Mouse (Mus musculus): ENCODE data around the gene Acadm. TPM values are rescaled to one million over a fixed set of nuclear protein-coding genes. Genes with fewer than 3 reads are reported as not detected.

The Acadm gene
- polyA plus RNA-seq (2015; fragmentation: Nextera tagmentation; extraction: Ambion mirVana) = 82.5 and 101 TPM in 2 replicates

GRCm38 (mm10) chr3:153944335-153944990, at the start of gene Acadm:
Gene Acadm (minus strand): TSS chr3:153944632.
- no peaks in the 10 kb centered on the region for H3K9me3 ChIP-seq (replicated peaks)
- peak; percentile 97 for ATAC-seq (ENCODE audit: insufficient read depth)
- H3K27me3 ChIP-seq = no peaks in the 10 kb centered on the region
- WGBS (ENCODE audit: insufficient replicate concordance) = under 1% methylated on average over 41 of the region's 41 CpGs
- H3K9ac ChIP-seq = peak within 1 kb of the TSS; percentile 82
- peak within 1 kb of the TSS; percentile 82 for H3K4me3 ChIP-seq (replicated peaks)
- peaks cover 40% of the 10 kb centered on the region for H3K4me1 ChIP-seq (replicated peaks)
- H3K4me2 ChIP-seq = peak within 1 kb of the TSS; percentile 79
- H3K27ac ChIP-seq (replicated peaks) = peak within 1 kb of the TSS; percentile 86
- H3K36me3 ChIP-seq (replicated peaks) = peaks cover 6% of the 10 kb centered on the region; the same call in 1 of the 2 replicates

- ATAC-seq (ENCODE audit: insufficient read depth) = no peak
- H3K36me3 ChIP-seq (replicated peaks) = no peaks in the 10 kb centered on the region
- peaks cover 4% of the 10 kb centered on the region for H3K27me3 ChIP-seq
- H3K9me3 ChIP-seq (replicated peaks) = no peaks in the 10 kb centered on the region
- no peak overlapping the region for H3K9ac ChIP-seq
- H3K4me1 ChIP-seq (replicated peaks) = 0 out of 2 replicates have a peak, but pooled peaks cover 6% of the 10 kb centered on the region
- WGBS (ENCODE audit: insufficient replicate concordance) = 44% methylated on average over 10 of the region's 10 CpGs
- no peak overlapping the region for H3K4me2 ChIP-seq
- H3K27ac ChIP-seq (replicated peaks) = no peak overlapping the region
- no peak overlapping the region for H3K4me3 ChIP-seq (replicated peaks)
Observed at GRCm38 (mm10) chr3:153984428-153985340, 40.3 kb upstream of the Acadm start.

DNA sequence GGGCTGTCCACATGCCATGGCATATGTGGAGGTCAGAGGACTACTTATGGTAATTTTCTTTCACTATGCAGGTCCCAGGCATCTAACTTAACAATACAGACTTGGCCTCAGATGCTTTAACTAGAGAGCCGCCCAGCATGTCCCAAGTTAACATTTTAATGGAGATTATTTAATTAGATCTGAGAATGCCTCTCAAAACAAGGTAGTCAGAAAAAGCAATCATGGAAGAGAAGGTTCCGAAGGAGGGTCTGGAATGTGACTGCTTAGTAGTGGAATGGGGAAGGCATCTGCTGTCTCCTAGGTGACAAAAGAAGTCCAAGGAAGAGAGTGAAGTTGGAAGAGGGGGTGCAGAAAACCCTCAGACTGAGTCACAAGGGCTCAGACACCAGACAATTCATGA, 36.2 kb upstream of the Acadm start:
- ATAC-seq (ENCODE audit: insufficient read depth) = no peak
- 55% methylated on average over 2 of the region's 2 CpGs for WGBS (ENCODE audit: insufficient replicate concordance)
- Histone ChIP-seq H3K9me3 (replicated peaks) (no peaks in the 10 kb centered on the region), H3K4me1 (replicated peaks) (0 out of 2 replicates have a peak, but pooled peaks cover 6% of the 10 kb centered on the region), H3K27me3 (peaks cover 20% of the 10 kb centered on the region), H3K4me2 (no peak overlapping the region), H3K36me3 (replicated peaks) (no peaks in the 10 kb centered on the region), H3K27ac (replicated peaks) (no peak overlapping the region), H3K9ac (no peak overlapping the region), H3K4me3 (replicated peaks) (no peak overlapping the region)

DNA sequence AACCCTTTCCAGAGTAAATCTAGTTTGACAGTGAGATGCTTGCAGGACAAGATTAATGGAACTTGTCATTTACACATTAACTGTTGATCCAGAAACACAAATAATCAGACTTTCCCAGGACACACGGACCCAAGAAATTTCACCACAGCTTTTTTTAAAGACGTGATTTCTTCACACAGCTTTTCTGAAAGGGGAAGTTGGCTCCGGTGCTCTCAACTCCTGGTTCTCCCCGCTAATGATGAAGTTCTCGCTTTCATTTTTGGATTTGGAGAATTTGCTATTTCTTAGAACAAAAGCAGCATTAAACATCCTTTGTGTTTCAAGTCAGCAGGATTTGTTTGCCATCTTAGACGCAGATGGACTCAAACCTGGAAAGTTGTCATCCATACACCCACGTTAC, 31.4 kb upstream of the Acadm start:
- Histone ChIP-seq H3K4me2 (no peak overlapping the region), H3K27me3 (peaks cover 58% of the 10 kb centered on the region), H3K36me3 (replicated peaks) (no peaks in the 10 kb centered on the region), H3K4me1 (replicated peaks) (no peaks in the 10 kb centered on the region), H3K9me3 (replicated peaks) (no peaks in the 10 kb centered on the region), H3K4me3 (replicated peaks) (no peak overlapping the region), H3K27ac (replicated peaks) (no peak overlapping the region), H3K9ac (no peak overlapping the region)
- 36% methylated on average over 7 of the region's 7 CpGs for WGBS (ENCODE audit: insufficient replicate concordance)
- no peak for ATAC-seq (ENCODE audit: insufficient read depth)

DNA sequence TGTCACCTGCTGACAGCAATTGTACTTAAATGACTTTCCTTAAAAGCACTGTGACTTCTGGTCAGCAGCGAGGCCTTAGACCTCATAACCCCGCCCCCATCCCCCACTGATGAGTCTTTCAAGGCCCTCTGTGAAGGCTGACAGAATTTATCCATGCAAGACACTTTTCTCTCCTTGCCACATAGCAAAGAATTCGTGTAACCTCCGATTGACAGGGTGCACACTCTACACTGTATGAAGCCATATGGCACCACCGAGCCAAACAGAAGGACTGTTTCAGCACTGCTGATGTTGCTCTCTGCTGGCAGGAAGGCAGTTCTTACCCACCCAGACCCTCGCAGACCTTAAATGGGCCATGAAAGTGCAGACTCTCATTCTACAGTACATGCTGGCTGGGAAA, 30.6 kb upstream of the Acadm start:
- no peak overlapping the region for H3K4me3 ChIP-seq (replicated peaks)
- peaks cover 65% of the 10 kb centered on the region for H3K27me3 ChIP-seq
- H3K9me3 ChIP-seq (replicated peaks) = no peaks in the 10 kb centered on the region
- WGBS (ENCODE audit: insufficient replicate concordance) = 13% methylated on average over 6 of the region's 6 CpGs
- H3K4me2 ChIP-seq = no peak overlapping the region
- no peak overlapping the region for H3K9ac ChIP-seq
- no peaks in the 10 kb centered on the region for H3K4me1 ChIP-seq (replicated peaks)
- H3K27ac ChIP-seq (replicated peaks) = no peak overlapping the region
- ATAC-seq (ENCODE audit: insufficient read depth) = no peak
- no peaks in the 10 kb centered on the region for H3K36me3 ChIP-seq (replicated peaks)

GRCm38 (mm10) chr3:153973949-153974760, 29.7 kb upstream of the Acadm start:
- H3K36me3 ChIP-seq (replicated peaks) = no peaks in the 10 kb centered on the region
- 9% methylated on average over 21 of the region's 21 CpGs for WGBS (ENCODE audit: insufficient replicate concordance)
- ATAC-seq (ENCODE audit: insufficient read depth) = no peak
- no peak overlapping the region for H3K9ac ChIP-seq
- H3K9me3 ChIP-seq (replicated peaks) = no peaks in the 10 kb centered on the region
- peaks cover 67% of the 10 kb centered on the region for H3K27me3 ChIP-seq
- H3K4me3 ChIP-seq (replicated peaks) = 0 out of 2 replicates have a peak overlapping the region, but pooled peaks have one; percentile 22
- no peak overlapping the region for H3K27ac ChIP-seq (replicated peaks)
- peak overlapping the region; percentile 46 for H3K4me2 ChIP-seq
- no peaks in the 10 kb centered on the region for H3K4me1 ChIP-seq (replicated peaks)

DNA sequence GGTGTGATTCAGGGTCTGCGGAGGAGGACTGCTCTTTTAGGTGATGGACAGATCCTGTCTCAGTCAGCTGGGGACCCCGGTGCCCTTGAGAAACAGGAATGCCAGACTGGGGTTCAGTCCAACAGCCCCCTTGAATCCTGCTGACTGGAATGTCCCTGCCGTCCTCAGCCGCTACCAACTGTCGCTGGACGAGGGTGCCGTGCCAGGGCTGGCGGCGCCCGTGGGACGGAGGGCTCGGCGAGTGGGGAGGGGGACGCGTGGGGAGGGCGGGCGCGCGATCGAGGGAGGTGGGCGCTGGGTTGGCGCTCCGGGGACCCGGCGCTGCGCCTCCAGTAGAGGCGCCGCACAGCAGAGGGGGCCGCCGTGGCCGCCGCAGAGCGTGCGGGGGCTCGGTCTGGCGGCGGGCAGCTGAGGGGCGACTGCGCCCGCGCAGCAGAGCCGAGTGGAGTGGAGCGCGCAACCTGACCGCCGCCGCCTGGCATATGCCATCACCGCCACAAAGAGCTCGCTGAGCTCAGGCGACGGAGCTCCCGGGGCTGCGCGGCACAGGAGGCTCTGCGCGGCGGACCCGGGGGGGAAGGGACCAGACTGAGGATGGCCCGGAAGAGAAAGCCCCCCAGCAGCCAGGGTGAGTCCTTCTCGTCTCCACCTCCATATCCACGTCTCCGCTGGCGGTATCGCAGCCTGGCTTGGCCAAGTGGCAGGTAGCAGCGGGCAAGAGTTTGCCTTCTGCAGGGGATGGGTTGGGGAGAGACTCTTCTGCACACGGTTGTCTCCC, 28.9 kb upstream of the Acadm start, which contains the start of gene Slc44a5:
Slc44a5 (plus strand) TSS at position 266 of the 778 bp plus-strand sequence.
- H3K9me3 ChIP-seq (replicated peaks) = no peaks in the 10 kb centered on the region
- WGBS (ENCODE audit: insufficient replicate concordance) = 1% methylated on average over 65 of the region's 66 CpGs
- peak within 1 kb of the TSS; percentile 46 for H3K4me2 ChIP-seq
- H3K9ac ChIP-seq = no peak within 1 kb of the TSS
- no peak within 1 kb of the TSS for H3K27ac ChIP-seq (replicated peaks)
- ATAC-seq (ENCODE audit: insufficient read depth) = no peak
- H3K4me1 ChIP-seq (replicated peaks) = no peaks in the 10 kb centered on the region
- peaks cover 67% of the 10 kb centered on the region for H3K27me3 ChIP-seq
- H3K36me3 ChIP-seq (replicated peaks) = no peaks in the 10 kb centered on the region
- H3K4me3 ChIP-seq (replicated peaks) = peak within 1 kb of the TSS; percentile 22

DNA sequence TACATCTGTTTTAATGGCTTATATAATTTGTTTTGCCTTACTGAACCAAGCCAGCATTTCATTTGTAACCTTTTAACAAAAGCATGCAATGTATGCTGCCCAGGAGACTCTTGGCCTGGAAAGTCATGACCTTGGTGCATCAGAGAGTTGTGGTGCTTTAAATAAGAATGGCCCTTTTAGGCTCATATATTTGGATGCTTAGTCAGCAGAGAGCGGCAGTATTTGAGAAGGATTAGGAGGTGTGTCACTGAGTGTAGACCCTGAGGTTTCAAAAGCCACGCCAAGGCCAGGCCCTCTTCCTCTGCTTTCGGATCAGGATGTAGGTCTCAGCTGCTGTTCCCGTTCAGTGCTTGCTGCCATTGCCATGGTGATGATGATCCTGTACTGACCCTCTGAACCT, 25.0 kb upstream of the Acadm start:
- WGBS (ENCODE audit: insufficient replicate concordance) = 63% methylated on average over 4 of the region's 4 CpGs
- no peaks in the 10 kb centered on the region for H3K36me3 ChIP-seq (replicated peaks)
- H3K9me3 ChIP-seq (replicated peaks) = no peaks in the 10 kb centered on the region
- no peak overlapping the region for H3K27ac ChIP-seq (replicated peaks)
- H3K4me1 ChIP-seq (replicated peaks) = no peaks in the 10 kb centered on the region
- H3K4me2 ChIP-seq = no peak overlapping the region
- no peak overlapping the region for H3K9ac ChIP-seq
- no peak overlapping the region for H3K4me3 ChIP-seq (replicated peaks)
- peaks cover 39% of the 10 kb centered on the region for H3K27me3 ChIP-seq
- ATAC-seq (ENCODE audit: insufficient read depth) = no peak

GRCm38 (mm10) chr3:153968549-153968948, 24.1 kb upstream of the Acadm start:
- no peak overlapping the region for H3K4me3 ChIP-seq (replicated peaks)
- H3K9ac ChIP-seq = no peak overlapping the region
- WGBS (ENCODE audit: insufficient replicate concordance) = 51% methylated on average over 4 of the region's 4 CpGs
- ATAC-seq (ENCODE audit: insufficient read depth) = no peak; the same call in 1 of the 2 replicates
- no peak overlapping the region for H3K4me2 ChIP-seq
- H3K36me3 ChIP-seq (replicated peaks) = no peaks in the 10 kb centered on the region
- no peaks in the 10 kb centered on the region for H3K4me1 ChIP-seq (replicated peaks)
- H3K9me3 ChIP-seq (replicated peaks) = no peaks in the 10 kb centered on the region
- H3K27ac ChIP-seq (replicated peaks) = no peak overlapping the region
- H3K27me3 ChIP-seq = peaks cover 30% of the 10 kb centered on the region

GRCm38 (mm10) chr3:153967447-153967846, 23.0 kb upstream of the Acadm start:
- peaks cover 19% of the 10 kb centered on the region for H3K27me3 ChIP-seq
- no peak overlapping the region for H3K4me3 ChIP-seq (replicated peaks)
- no peaks in the 10 kb centered on the region for H3K4me1 ChIP-seq (replicated peaks)
- H3K9me3 ChIP-seq (replicated peaks) = no peaks in the 10 kb centered on the region
- 51% methylated on average over 5 of the region's 5 CpGs for WGBS (ENCODE audit: insufficient replicate concordance)
- no peak for ATAC-seq (ENCODE audit: insufficient read depth)
- H3K27ac ChIP-seq (replicated peaks) = no peak overlapping the region
- no peak overlapping the region for H3K9ac ChIP-seq
- no peaks in the 10 kb centered on the region for H3K36me3 ChIP-seq (replicated peaks)
- no peak overlapping the region for H3K4me2 ChIP-seq

All from liver, embryonic 15.5 days (tissue).